Mouse (Mus musculus) frontal cortex, adult 2 months (tissue): ENCODE results near the gene Wnt5b. TPM values are rescaled to one million over a fixed set of nuclear protein-coding genes. Genes with fewer than 3 reads are reported as not detected.
"Not testable (repeated sequence)": the region's sequence is repeated elsewhere in the genome, so short reads cannot be mapped to it uniquely, and the experiment has no call there.

Experiments
- DNase-seq, 2 experiments: peaks; one replicate each; pipeline ENCODE4 v3.0.0; 2022; ENCODE audit warnings: low spot score in 1 of 2; ENCODE audit errors: extremely low spot score in 1 of 2
- polyA plus RNA-seq: library from polyadenylated mRNA; depleted of rRNA; stranded (reverse); fragments of >200 nt; gene quantifications from 2 replicates; pipeline ENCODE4 v1.2.3, GENCODE M21; 2012

Wnt5b gene
- polyA plus RNA-seq, 1 experiment = 2.8 TPM

- DNase-seq = no peak
Observed at GRCm38 (mm10) chr6:119486381-119487084, 57.6 kb downstream of the Wnt5b start.

- no peak for DNase-seq
Observed at GRCm38 (mm10) chr6:119485486-119485885, 58.7 kb downstream of the Wnt5b start.

- no peak for DNase-seq
Observed at GRCm38 (mm10) chr6:119482958-119483600, 61.1 kb downstream of the Wnt5b start.

- not testable (repeated sequence) for DNase-seq
Observed at GRCm38 (mm10) chr6:119481741-119482390, 62.3 kb downstream of the Wnt5b start.

- DNase-seq = no peak
Observed at GRCm38 (mm10) chr6:119480706-119481331, 63.3 kb downstream of the Wnt5b start.

GRCm38 (mm10) chr6:119479876-119480705 is 64.1 kb downstream of the Wnt5b start:
- no peak for DNase-seq

GRCm38 (mm10) chr6:119479343-119479875 is 64.7 kb downstream of the Wnt5b start, which contains the start of gene Fbxl14:
Gene Fbxl14 (plus strand): TSS chr6:119479668.
- DNase-seq = no peak

GRCm38 (mm10) chr6:119478560-119479342 is 65.4 kb downstream of the Wnt5b start:
- DNase-seq = peak; percentile 62 to 81

- DNase-seq = no peak
Observed at GRCm38 (mm10) chr6:119477686-119478310, 66.3 kb downstream of the Wnt5b start.

GRCm38 (mm10) chr6:119475988-119476387 is 68.2 kb downstream of the Wnt5b start:
- no peak for DNase-seq

GRCm38 (mm10) chr6:119473992-119474391 is 70.2 kb downstream of the Wnt5b start:
- no peak for DNase-seq

- no peak for DNase-seq
Observed at GRCm38 (mm10) chr6:119473446-119473845, 70.7 kb downstream of the Wnt5b start.

GRCm38 (mm10) chr6:119472705-119473104 is 71.4 kb downstream of the Wnt5b start:
- DNase-seq = no peak

GRCm38 (mm10) chr6:119472135-119472534 is 72.0 kb downstream of the Wnt5b start:
- no peak for DNase-seq

- DNase-seq = no peak
Observed at GRCm38 (mm10) chr6:119470777-119471176, 73.4 kb downstream of the Wnt5b start.

- no peak for DNase-seq
Observed at GRCm38 (mm10) chr6:119467785-119468059, 76.4 kb downstream of the Wnt5b start.

GRCm38 (mm10) chr6:119466921-119467784 is 77.0 kb downstream of the Wnt5b start:
- DNase-seq = no peak

- DNase-seq = no peak
Observed at GRCm38 (mm10) chr6:119466161-119466560, 78.0 kb downstream of the Wnt5b start.
